Mouse (Mus musculus): ENCODE data around the gene Dpep1.

DNA sequence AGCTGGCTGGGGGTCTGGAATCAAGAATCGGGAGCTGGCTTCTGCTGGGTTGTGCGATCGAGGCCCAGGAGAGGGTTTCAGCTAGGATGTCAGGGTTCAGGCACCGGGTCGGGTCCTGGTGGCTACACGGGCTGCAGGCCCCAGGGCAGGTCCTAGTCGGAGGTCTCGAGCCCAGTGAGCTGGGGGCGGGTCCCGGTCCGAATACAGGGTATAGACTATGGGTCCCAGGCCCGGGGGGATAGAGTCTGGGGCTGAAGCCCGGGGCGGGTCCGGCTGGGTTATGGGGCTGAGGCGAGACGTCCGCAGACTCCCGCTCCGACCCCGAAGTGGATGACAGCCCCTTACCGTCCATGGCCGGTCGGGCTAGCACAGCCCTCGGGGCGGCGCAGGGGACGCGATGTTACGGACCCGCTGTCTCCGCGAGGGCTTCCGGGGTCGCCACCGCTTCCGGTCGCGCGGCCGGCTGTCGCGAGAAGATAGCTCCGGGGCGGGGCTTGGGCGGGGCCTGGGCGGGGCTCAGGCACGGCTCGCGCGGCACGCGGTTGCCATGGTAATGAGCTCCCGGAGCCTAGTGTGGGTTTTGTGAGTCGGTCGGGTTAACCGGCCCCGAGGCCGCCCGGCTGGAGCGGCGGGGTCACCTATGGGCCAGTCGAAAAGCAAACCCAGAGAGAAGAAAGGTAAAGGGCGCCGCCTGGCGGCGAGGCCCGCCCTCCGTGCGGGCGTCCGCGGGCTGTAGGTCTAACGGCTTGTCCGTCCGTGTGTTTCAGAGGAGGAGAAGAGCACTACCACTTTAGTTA, 26.5 kb downstream of the Dpep1 start, which contains the start of the genes Chmp1a and Spata33:
- TF ChIP-seq POLR2A (IDR thresholded peaks at IDR 0.05; ENCODE audit: borderline replicate concordance, low read depth, low read length): no peak
- peak; percentile 43; the same call in 1 of the 2 replicates for TF ChIP-seq CTCF (IDR thresholded peaks at IDR 0.05; ENCODE audit: low read depth, low read length)
